16 mouse cellular contexts compared by ENCODE assay signal in the genomic region with DNA sequence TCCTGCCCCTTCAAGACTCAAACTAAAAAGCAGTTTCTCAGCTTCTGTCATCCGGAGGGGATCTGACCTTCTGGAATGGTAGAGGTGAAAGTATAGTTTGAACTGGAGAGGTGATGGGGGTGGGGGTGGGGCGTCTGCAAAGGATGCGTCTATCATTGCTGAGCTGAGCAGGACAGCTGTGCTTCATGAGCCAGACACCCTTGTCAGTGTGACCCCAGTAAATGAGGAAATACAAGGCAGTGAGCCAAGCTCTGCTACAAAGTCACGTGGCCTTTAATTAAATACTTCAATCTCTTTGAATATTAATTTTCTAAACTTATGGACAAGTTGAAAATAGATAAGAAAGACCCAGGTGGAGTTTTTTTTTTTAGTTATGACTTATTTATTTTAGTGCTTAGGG.
"Had no signal": no experiment of that assay in that cellular context is flagged by ENCODE, and none has a peak within 500 bp of the region (broad histone marks: within the 10 kb centered on the region; RNA-seq: fewer than 3 reads in every experiment).

No protein-coding gene starts in this region.

- ATAC-seq: intestine, postnatal 0 days; midbrain, embryonic 15.5 days had no signal

- H3K4me3 ChIP-seq: left cerebral cortex, adult 2 months; liver, embryonic 13.5 days; midbrain, embryonic 12.5 days; midbrain, embryonic 15.5 days; neural tube, embryonic 12.5 days; neural tube, embryonic 15.5 days had no signal

- H3K36me3 ChIP-seq: liver, embryonic 13.5 days; midbrain, embryonic 12.5 days; midbrain, embryonic 15.5 days; neural tube, embryonic 12.5 days; neural tube, embryonic 15.5 days had no signal

- H3K4me2 ChIP-seq: liver, embryonic 13.5 days; midbrain, embryonic 12.5 days; midbrain, embryonic 15.5 days; neural tube, embryonic 12.5 days; neural tube, embryonic 15.5 days had no signal

- H3K4me1 ChIP-seq: liver, embryonic 13.5 days had no signal

- H3K27ac ChIP-seq: kidney, postnatal 0 days; left cerebral cortex, adult 2 months; liver, embryonic 13.5 days; macrophage; midbrain, embryonic 12.5 days; midbrain, embryonic 15.5 days; neural tube, embryonic 12.5 days; neural tube, embryonic 15.5 days had no signal

- H3K9me3 ChIP-seq: liver, embryonic 13.5 days; midbrain, embryonic 12.5 days; midbrain, embryonic 15.5 days; neural tube, embryonic 12.5 days; neural tube, embryonic 15.5 days had no signal

- H3K27me3 ChIP-seq: liver, embryonic 13.5 days; neural tube, embryonic 12.5 days had no signal

- DNase-seq: kidney, adult 2 months; kidney, postnatal 25 days; layer of hippocampus, postnatal 36 days; liver, embryonic 13.5 days; right cerebral cortex, adult 18-20 months; right cerebral cortex, postnatal 25 days; thymus, adult 18-20 months; thymus, postnatal 36 days had no signal

- H3K9ac ChIP-seq: liver, embryonic 13.5 days; midbrain, embryonic 12.5 days; midbrain, embryonic 15.5 days; neural tube, embryonic 12.5 days; neural tube, embryonic 15.5 days had no signal
